Mouse (Mus musculus) limb, embryonic 10.5 days (tissue): ENCODE data around the gene Adarb1. TPM values are rescaled to one million over a fixed set of nuclear protein-coding genes. Genes with fewer than 3 reads are reported as not detected.

Experiments used
- DNase-seq: peaks from one replicate; pipeline ENCODE4 v3.0.0-alpha.2; 2017; ENCODE audit warnings: low spot score
- H3K27ac ChIP-seq: fragments of 300-500 bp; sonication (generic); 2 replicates; pipeline ENCODE4 v1.5.1; 2016; ENCODE audit warnings: mild to moderate bottlenecking
- H3K27me3 ChIP-seq: fragments of 300-500 bp; sonication (generic); 2 replicates; pipeline ENCODE4 v1.6.1; 2016; ENCODE audit warnings: low read depth, mild to moderate bottlenecking; ENCODE audit not compliant: poor library complexity, severe bottlenecking
- H3K36me3 ChIP-seq: fragments of 300-500 bp; sonication (generic); 2 replicates; pipeline ENCODE4 v1.6.1; 2016; ENCODE audit warnings: mild to moderate bottlenecking, moderate library complexity
- H3K4me1 ChIP-seq: fragments of 300-500 bp; sonication (generic); 2 replicates; pipeline ENCODE4 v1.6.1; 2016
- H3K4me3 ChIP-seq: fragments of 300-500 bp; sonication (generic); 2 replicates; pipeline ENCODE4 v1.5.1; 2016; ENCODE audit warnings: mild to moderate bottlenecking, moderate library complexity
- H3K9me3 ChIP-seq: fragments of 300-500 bp; sonication (generic); replicated peaks from 2 replicates; pipeline ENCODE4 v1.6.1; 2016; ENCODE audit warnings: mild to moderate bottlenecking
- WGBS: fragments of 180-500 bp; shearing (Covaris S2); methylation state at CpG from one replicate; pipeline ENCODE4 v1.1.7; 2016; 5-methylcytosine and 5-hydroxymethylcytosine counted together
- polyA plus RNA-seq: library from polyadenylated mRNA; unstranded; fragments of >200 nt; fragmentation: Nextera tagmentation; extraction: Ambion mirVana; gene quantifications from 2 replicates; pipeline ENCODE4 v1.2.1, GENCODE M21; 2016

Adarb1 gene
- polyA plus RNA-seq, 1 experiment from 2014 or later, result 4.9 TPM

DNA sequence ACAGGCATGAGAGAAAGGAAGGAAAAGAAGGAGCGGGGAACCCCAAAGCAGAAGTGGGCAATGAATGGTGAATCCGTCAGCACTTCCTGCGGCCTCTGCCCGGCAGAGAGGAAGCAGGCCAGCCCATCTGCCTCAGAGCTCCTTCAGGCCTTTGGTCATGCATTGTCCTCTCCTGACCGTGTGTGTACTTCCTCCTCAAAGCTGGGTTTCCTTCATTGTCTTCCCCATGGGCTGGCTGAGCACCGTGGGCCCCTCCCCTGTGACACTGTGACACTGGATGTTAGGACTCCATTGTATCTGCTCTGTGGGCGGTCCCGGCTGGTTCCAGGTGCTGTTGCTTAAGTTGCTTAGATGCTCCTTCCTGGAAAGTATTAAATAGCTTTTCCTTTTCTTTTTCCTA lies 151.8 kb downstream of the Adarb1 start:
- Histone ChIP-seq H3K27ac (no peak overlapping the region), H3K36me3 (peaks cover 96% of the 10 kb centered on the region)
- DNase-seq, result no peak

DNA sequence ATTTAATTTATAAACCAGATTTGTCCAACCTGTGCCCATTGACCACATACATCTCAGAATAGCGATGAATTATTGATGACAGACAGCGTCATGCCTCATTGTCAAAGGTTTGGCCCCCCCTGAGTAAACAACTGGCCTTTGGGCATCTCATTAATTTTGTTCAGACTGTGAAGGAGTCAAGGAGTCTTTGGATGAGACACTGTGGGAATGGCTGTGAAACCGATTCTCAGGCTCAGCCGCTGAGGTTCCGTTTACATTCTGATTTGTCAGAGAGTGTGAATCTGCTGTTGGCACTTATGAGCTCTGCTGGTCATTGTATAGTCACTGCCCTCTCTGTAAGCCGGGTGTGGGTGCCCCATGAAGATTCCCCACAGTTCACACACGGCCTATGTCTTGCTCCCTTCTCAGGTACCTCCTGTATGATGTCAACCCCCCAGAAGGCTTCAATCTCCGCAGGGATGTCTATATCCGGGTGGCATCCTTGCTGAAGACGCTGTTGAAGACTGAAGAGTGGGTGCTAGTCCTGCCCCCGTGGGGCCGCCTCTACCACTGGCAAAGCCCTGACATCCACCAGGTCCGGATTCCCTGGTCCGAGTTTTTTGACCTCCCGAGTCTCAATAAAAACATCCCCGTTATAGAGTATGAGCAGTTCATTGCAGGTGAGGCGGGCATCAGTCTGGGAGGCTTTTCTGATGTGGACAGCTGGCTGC lies 157.7 kb downstream of the Adarb1 start:
- DNase-seq, result no peak
- Histone ChIP-seq H3K4me1 (peaks cover 16% of the 10 kb centered on the region), H3K9me3 (no peaks in the 10 kb centered on the region), H3K4me3 (peak overlapping the region; percentile 97), H3K36me3 (peaks cover 50% of the 10 kb centered on the region), H3K27me3 (no peaks in the 10 kb centered on the region), H3K27ac (no peak overlapping the region)
- WGBS, result 89% methylated on average over 17 of the region's 17 CpGs

More for the DNA sequence above, 151.8 kb downstream of the Adarb1 start:
- WGBS, result 88% methylated on average over 8 of the region's 8 CpGs
- Histone ChIP-seq H3K9me3 (no peaks in the 10 kb centered on the region), H3K4me1 (no peaks in the 10 kb centered on the region), H3K4me3 (no peak overlapping the region), H3K27me3 (no peaks in the 10 kb centered on the region)

DNA sequence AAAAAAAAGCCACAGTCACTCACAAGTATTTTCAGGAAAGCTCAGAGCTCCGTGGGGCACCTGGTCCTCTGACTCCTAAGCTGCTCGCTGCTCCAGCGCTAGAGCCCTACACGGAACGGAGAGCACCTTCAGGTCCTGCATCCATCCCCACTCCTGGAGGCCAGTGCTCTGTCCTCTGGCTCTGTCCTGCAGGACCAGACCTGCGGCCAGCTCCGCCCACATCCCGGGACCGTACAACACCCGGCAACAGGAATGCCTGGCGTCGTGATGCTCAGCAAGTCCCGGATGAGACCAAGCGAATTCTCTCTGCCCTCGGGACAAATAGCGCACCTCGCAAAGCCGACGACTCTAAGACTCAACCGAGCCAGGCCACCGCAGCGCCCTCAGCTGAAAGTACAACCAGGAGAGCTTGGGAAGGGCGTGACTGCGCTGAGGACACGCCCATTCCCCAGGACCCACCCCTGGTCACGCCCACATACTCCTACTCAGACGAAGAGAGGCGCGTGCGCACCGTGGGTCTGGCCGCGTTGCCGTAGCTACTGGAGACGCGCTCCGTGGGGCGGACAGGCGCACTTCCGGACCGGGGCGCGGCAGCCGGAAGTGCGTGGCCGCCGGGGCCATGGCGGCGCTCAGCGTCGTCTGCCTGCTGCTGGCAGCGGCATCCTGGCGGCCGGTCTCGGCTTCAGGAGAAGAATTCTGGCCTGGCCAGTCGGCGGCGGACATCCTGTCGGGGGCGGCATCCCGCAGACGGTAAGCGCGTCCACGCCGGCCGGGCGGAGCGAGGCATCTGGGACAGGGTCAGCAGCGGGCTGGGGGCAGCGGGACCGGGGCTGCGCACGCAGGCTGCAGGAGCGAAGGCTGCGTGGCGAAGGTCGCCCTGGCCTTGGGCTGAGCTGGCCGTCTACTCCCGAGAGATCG lies 159.1 kb downstream of the Adarb1 start, which contains the start of gene Pofut2:
Pofut2 (plus strand) TSS at position 515 of the 918 bp plus-strand sequence.
- peak; percentile 98 for DNase-seq
- Histone ChIP-seq H3K27ac (peak within 1 kb of the TSS; percentile 93), H3K9me3 (no peaks in the 10 kb centered on the region), H3K27me3 (no peaks in the 10 kb centered on the region), H3K36me3 (peaks cover 37% of the 10 kb centered on the region), H3K4me3 (peak within 1 kb of the TSS; percentile 97), H3K4me1 (peaks cover 16% of the 10 kb centered on the region)
- under 1% methylated on average over 81 of the region's 81 CpGs for WGBS

DNA sequence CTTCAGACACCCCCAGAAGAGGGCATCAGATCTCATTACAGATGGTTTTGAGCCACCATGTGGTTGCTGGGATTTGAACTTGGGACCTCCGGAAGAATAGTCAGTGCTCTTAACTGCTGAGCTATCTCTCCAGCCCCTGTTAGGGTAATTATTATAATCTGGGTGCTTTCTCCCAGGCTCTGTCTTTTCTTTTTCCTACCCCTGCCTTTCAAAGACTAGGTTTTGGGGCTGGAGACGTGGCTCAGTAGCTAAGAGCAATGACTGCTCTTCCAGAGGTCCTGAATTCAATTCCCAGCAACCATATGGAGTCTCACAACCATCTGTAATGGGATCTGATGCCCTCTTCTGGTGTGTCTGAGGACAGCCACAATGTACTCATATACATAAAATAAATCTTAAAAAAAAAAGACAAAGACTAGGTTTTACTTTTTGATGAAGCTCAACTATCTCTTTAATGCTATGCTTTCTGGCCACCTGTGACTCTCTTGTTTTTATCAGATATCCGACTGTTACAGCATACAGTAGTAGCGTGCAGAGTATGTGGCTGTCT lies 160.0 kb downstream of the Adarb1 start:
- peak overlapping the region; percentile 97 for H3K4me3 ChIP-seq
- no peak overlapping the region for H3K27ac ChIP-seq
- 55% methylated on average over 4 of the region's 4 CpGs for WGBS
- H3K9me3 ChIP-seq, result no peaks in the 10 kb centered on the region
- H3K36me3 ChIP-seq, result peaks cover 28% of the 10 kb centered on the region
- peaks cover 16% of the 10 kb centered on the region for H3K4me1 ChIP-seq
- no peaks in the 10 kb centered on the region for H3K27me3 ChIP-seq
- DNase-seq, result no peak

DNA sequence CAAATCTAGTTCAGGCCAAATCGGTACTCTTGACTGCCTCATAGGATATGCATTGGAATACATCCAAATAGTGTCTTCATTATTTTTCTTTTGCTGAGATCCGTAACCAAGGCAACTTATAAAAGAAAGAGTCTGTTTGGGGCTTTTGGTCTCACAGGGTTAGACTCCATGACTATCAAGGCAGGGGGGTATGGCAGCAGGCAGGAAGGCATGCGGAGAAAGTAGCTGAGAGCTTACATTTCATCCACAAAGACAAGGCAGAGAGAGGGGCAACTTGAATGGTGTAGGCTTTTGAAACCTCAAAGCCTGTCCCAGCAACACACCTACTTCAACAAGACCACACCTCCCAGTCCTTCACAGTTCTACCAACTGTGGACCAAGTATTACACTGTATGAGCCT lies 162.4 kb downstream of the Adarb1 start:
- 91% methylated on average over 3 of the region's 3 CpGs for WGBS
- H3K9me3 ChIP-seq, result no peaks in the 10 kb centered on the region
- no peak overlapping the region for H3K4me3 ChIP-seq
- peaks cover 30% of the 10 kb centered on the region for H3K4me1 ChIP-seq
- H3K27ac ChIP-seq, result no peak overlapping the region
- H3K27me3 ChIP-seq, result no peaks in the 10 kb centered on the region
- peaks cover 4% of the 10 kb centered on the region for H3K36me3 ChIP-seq
- no peak for DNase-seq

DNA sequence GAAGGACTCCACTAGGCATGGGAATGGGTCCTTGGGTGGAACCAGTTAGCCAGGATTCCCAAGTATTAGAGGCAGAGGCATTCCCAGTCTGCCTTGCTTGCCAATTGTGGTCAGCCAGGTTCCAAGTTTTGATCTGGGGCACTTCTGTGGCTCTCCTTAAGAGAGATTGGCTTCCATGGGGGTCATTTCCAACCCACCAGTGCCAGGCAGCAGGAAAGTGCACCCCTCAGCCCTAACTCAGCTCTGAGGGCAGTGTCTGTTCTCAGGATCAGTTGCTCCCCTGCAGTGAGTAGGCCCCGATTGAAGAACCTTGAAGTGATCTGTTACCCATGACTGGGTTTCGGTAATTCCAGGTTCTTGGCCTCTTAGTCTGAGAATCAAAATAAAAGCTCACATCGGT lies 162.8 kb downstream of the Adarb1 start:
- DNase-seq, result no peak
- H3K27me3 ChIP-seq, result no peaks in the 10 kb centered on the region
- no peak overlapping the region for H3K4me3 ChIP-seq
- peaks cover 26% of the 10 kb centered on the region for H3K4me1 ChIP-seq
- no peaks in the 10 kb centered on the region for H3K36me3 ChIP-seq
- no peak overlapping the region for H3K27ac ChIP-seq
- WGBS, result 93% methylated on average over 3 of the region's 3 CpGs
- no peaks in the 10 kb centered on the region for H3K9me3 ChIP-seq

DNA sequence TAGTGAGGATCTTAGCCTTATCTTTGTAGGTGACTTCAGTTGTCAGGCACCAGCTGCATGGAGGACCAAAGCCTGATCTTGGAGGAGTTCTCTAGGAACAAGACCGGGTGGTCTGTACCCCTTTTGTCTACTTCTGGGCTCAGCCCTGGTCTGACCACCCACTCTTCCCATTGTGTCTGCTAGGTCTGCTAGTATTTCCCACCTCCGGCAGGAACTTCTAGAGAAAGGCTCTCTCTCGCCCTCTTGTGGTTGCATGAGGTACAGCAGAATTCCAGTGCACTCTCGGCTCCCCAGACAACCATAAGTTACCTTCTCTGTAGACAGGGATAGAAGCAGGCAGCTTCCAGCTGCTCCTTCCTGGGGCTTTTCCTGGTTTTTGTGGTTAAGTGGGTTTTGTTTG lies 165.3 kb downstream of the Adarb1 start:
- peak overlapping the region; percentile 79 for H3K27ac ChIP-seq
- H3K9me3 ChIP-seq, result no peaks in the 10 kb centered on the region
- no peaks in the 10 kb centered on the region for H3K36me3 ChIP-seq
- DNase-seq, result peak; percentile 86
- WGBS, result under 1% methylated on average over 4 of the region's 4 CpGs
- peaks cover 21% of the 10 kb centered on the region for H3K4me1 ChIP-seq
- no peak overlapping the region for H3K4me3 ChIP-seq
- H3K27me3 ChIP-seq, result no peaks in the 10 kb centered on the region

DNA sequence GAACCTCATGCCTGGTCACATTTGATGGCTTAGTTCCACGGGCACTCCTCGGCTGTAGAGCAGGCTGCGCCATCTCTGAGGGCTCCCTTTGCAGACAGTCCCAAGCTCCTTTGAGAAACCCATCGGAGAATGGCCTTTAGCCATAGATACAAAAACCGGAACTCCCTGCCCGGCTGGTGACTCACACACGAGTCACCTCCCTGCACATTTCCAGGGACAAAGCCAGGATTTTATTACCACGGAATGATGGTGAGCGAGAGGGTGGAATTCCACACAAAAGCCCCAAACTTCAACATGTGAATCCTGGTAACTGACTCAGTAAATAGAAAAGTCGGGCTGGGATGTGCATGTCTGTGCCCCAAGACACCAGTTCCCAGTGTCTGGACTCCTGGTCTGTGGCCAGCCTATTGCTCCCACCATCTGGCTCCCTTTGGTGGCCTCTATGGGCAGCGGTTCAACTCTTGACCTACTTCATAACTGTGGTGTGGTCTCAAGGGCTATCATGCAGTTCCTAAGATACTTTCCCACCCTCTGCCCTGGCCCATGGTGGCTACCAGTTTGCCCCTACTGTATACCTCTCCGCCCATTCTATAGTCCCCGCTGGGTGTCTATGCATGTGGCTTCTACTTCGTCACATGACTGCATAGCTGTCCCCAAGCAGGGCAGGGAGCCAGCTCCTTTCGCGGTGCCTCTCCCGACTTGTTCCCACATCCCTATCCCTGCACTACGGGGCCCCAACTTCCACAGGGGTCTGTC lies 166.1 kb downstream of the Adarb1 start:
- Histone ChIP-seq H3K27ac (peak overlapping the region; percentile 79), H3K36me3 (no peaks in the 10 kb centered on the region), H3K9me3 (no peaks in the 10 kb centered on the region), H3K27me3 (no peaks in the 10 kb centered on the region), H3K4me3 (no peak overlapping the region), H3K4me1 (peaks cover 26% of the 10 kb centered on the region)
- WGBS, result 82% methylated on average over 18 of the region's 18 CpGs
- no peak for DNase-seq

DNA sequence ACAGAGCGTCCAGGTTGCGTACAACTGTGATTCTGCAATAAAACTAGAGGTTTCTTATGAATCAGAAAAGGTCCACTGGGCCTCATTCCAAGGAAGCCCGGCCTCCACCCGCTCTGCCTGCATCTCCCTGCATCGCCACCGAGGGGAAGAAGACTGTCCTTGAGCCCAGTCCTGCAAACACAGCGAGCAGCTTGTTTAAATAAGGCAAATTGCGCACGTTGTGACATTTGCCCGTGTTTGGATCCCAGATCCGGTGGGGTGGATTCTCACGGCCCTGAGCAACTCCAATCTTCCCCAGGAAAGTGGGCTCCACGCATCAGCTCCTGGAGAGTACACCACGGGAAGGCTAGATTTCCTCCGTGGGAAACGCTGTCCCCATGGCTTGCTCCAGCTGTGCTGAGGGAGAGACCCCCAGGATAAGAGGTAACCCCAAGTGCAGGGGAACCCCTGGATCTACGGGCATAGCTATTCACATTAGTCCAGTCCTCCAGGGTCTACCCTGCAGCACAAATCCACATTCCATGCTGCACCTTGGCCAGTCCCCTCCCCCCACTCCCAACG lies 166.8 kb downstream of the Adarb1 start:
- no peak overlapping the region for H3K27ac ChIP-seq
- no peak for DNase-seq
- WGBS, result 69% methylated on average over 18 of the region's 18 CpGs

DNA sequence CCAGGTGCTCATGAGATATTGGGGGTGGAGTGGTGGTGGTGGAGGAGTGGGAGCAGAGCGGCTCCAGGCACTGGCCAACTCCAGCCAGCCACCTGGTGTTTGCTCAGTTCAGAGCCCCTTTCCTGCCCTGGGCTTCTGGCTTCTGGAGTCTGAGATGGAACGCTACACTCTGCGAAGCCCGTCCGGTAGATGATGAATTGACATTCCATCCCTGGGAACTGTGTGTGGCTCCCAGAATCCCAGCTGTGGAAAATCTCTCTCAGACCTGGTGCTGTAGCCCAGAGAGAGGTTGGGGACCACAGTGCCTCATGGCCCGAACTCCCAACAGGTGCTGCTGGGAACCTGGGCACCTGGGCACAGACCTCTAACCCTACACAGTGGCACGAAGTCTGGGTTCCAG lies 170.4 kb downstream of the Adarb1 start:
- Histone ChIP-seq H3K36me3 (no peaks in the 10 kb centered on the region), H3K27ac (0 out of 2 replicates have a peak overlapping the region, but pooled peaks have one; percentile 22)
- WGBS, result 57% methylated on average over 7 of the region's 7 CpGs

More for the DNA sequence above, 166.8 kb downstream of the Adarb1 start:
- H3K4me3 ChIP-seq, result no peak overlapping the region
- no peaks in the 10 kb centered on the region for H3K9me3 ChIP-seq
- H3K27me3 ChIP-seq, result no peaks in the 10 kb centered on the region
- no peaks in the 10 kb centered on the region for H3K36me3 ChIP-seq
- peaks cover 26% of the 10 kb centered on the region for H3K4me1 ChIP-seq

DNA sequence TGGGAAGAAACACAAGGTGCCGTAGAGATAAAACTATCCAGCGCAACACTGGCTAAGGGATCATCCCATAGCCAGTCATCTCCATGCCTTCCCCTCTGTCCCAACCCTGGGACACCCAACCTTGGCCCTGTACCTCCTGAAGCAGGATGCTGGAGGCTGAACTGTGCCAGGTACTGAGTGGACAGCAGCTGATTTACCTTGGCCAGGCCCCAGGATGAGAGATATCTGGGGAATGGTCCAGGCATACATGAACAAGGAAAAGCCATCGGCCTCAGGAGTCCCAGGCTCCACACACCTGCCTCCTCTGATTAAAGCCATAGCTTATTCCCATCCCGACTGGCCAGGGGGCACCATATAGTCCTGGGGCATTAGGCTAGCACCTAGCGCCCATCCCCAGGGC lies 171.0 kb downstream of the Adarb1 start:
- Histone ChIP-seq H3K27me3 (no peaks in the 10 kb centered on the region), H3K4me1 (peaks cover 19% of the 10 kb centered on the region), H3K27ac (peak overlapping the region; percentile 22; the same call in 1 of the 2 replicates), H3K4me3 (no peak overlapping the region), H3K36me3 (no peaks in the 10 kb centered on the region), H3K9me3 (no peaks in the 10 kb centered on the region)
- DNase-seq, result no peak
- WGBS, result 90% methylated on average over 5 of the region's 5 CpGs

More for the DNA sequence above, 170.4 kb downstream of the Adarb1 start:
- H3K4me3 ChIP-seq, result no peak overlapping the region
- no peaks in the 10 kb centered on the region for H3K9me3 ChIP-seq
- peaks cover 25% of the 10 kb centered on the region for H3K4me1 ChIP-seq
- H3K27me3 ChIP-seq, result no peaks in the 10 kb centered on the region
- DNase-seq, result no peak

DNA sequence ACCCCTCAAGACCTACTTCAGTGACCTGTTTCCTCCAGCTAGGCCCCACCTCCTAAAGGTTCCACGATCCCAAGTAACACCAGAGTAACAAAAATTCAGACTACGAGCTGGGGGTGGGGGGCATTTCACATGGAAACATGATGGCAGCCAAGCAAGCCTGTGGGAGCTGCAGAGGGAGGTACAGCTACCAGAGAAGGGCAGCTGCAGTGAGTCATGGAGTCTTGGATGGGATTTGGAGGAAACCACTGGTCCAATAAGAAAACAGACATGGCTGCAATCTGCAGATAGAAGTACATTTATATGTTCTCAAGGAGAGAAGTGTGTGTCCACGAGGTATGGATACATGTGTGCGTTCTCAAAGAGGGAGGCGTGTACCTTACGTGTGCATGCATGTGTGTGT lies 173.3 kb downstream of the Adarb1 start:
- peaks cover 9% of the 10 kb centered on the region; the same call in 1 of the 2 replicates for H3K4me1 ChIP-seq
- no peak overlapping the region for H3K27ac ChIP-seq
- H3K27me3 ChIP-seq, result no peaks in the 10 kb centered on the region
- 92% methylated on average over 6 of the region's 6 CpGs for WGBS
- H3K9me3 ChIP-seq, result no peaks in the 10 kb centered on the region
- H3K36me3 ChIP-seq, result no peaks in the 10 kb centered on the region
- no peak for DNase-seq
- H3K4me3 ChIP-seq, result no peak overlapping the region
